In the genomic region with DNA sequence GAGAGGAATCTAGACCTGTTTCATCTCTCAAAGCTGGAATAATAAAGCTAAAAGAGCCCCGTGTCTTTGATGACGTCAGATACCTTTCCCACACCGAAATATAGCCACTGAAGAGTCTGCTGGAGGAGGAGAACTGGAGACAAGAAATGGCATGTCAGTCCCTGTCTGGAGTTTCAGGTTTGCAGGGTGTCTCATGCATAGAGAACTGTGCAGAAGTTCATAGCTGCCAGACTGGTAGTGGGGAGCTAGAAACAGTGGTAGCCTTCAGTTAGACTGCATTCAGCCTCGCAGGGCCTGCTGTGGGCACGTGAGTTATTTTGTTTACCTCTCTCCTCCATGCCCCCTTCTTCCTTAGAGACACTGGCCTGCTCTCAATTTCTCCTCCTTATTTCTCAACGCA, we compare ENCODE assay signal across 24 mouse cellular contexts.
"Had no signal": no experiment of that assay in that cellular context is flagged by ENCODE, and none has a peak within 500 bp of the region (broad histone marks: within the 10 kb centered on the region; RNA-seq: fewer than 3 reads in every experiment).

No protein-coding gene starts in this region.

- H3K4me1 ChIP-seq: liver, embryonic 13.5 days; liver, embryonic 15.5 days; lung, embryonic 15.5 days; megakaryocyte, embryonic 14.5 days; midbrain, embryonic 13.5 days; midbrain, embryonic 15.5 days; neural tube, embryonic 13.5 days; neural tube, embryonic 15.5 days had no signal

- H3K4me2 ChIP-seq: liver, embryonic 13.5 days; liver, embryonic 15.5 days; lung, embryonic 15.5 days; midbrain, embryonic 11.5 days; midbrain, embryonic 13.5 days; midbrain, embryonic 15.5 days; neural tube, embryonic 13.5 days; neural tube, embryonic 15.5 days had no signal

- H3K27ac ChIP-seq: liver, embryonic 13.5 days; liver, embryonic 15.5 days; lung, embryonic 15.5 days; macrophage; midbrain, embryonic 13.5 days; midbrain, embryonic 15.5 days; neural tube, embryonic 13.5 days; neural tube, embryonic 15.5 days had no signal

- H3K27me3 ChIP-seq: liver, embryonic 13.5 days; liver, embryonic 15.5 days; lung, embryonic 15.5 days; megakaryocyte, embryonic 14.5 days; midbrain, embryonic 15.5 days had no signal

- H3K9me3 ChIP-seq: liver, embryonic 13.5 days; liver, embryonic 15.5 days; lung, embryonic 15.5 days; midbrain, embryonic 13.5 days; midbrain, embryonic 15.5 days had no signal

- DNase-seq: liver, embryonic 13.5 days; liver, postnatal 0 days; lung, adult 2 months; lung, postnatal 14 days; lung, postnatal 36 days; retina, postnatal 1 day; right cerebral cortex, adult 18-20 months; right cerebral cortex, postnatal 25 days; right cerebral cortex, postnatal 4 days; spleen, adult 18-20 months; thymus, adult 18-20 months; thymus, postnatal 14 days; thymus, postnatal 36 days had no signal

- ATAC-seq: liver, postnatal 0 days; lung, postnatal 0 days; midbrain, embryonic 13.5 days; midbrain, embryonic 15.5 days had no signal

- H3K36me3 ChIP-seq: liver, embryonic 13.5 days; liver, embryonic 15.5 days; lung, embryonic 15.5 days; midbrain, embryonic 13.5 days; midbrain, embryonic 15.5 days; neural tube, embryonic 13.5 days; neural tube, embryonic 15.5 days had no signal

- H3K9ac ChIP-seq: liver, embryonic 13.5 days; liver, embryonic 15.5 days; liver, postnatal 0 days; lung, embryonic 15.5 days; midbrain, embryonic 13.5 days; midbrain, embryonic 15.5 days; neural tube, embryonic 13.5 days; neural tube, embryonic 15.5 days had no signal

- H3K4me3 ChIP-seq: liver, embryonic 13.5 days; liver, embryonic 15.5 days; lung, embryonic 15.5 days; megakaryocyte, embryonic 14.5 days; midbrain, embryonic 13.5 days; midbrain, embryonic 15.5 days; myocyte; neural tube, embryonic 13.5 days; neural tube, embryonic 15.5 days had no signal
